Mouse (Mus musculus): Measurements from ENCODE around the gene Aldh1a2. TPM values are rescaled to one million over a fixed set of nuclear protein-coding genes. Genes with fewer than 3 reads are reported as not detected.

Aldh1a2 gene
- polyA plus RNA-seq, 1 experiment, result 0.56 TPM

- Histone ChIP-seq H3K27me3 (ENCODE audit: control insufficient read depth, insufficient read depth, low read length) (peaks cover 29% of the 10 kb centered on the region), H3K36me3 (ENCODE audit: control insufficient read depth, insufficient read depth, low read length) (no peaks in the 10 kb centered on the region), H3K4me1 (ENCODE audit: control insufficient read depth, insufficient read depth, insufficient read length) (peaks cover 16% of the 10 kb centered on the region), H3K4me3 (ENCODE audit: extremely low read depth, insufficient read depth, insufficient read length) (peak overlapping the region; percentile 52; the same call in 1 of the 2 replicates), H3K27ac (ENCODE audit: insufficient read depth, low read length) (no peak overlapping the region)
- no peak for TF ChIP-seq CTCF (IDR thresholded peaks at IDR 0.05; ENCODE audit: extremely low read depth, insufficient read depth, insufficient read length, insufficient replicate concordance)
- no peak for TF ChIP-seq POLR2A (IDR thresholded peaks at IDR 0.05; ENCODE audit: low read depth, low read length)
- 3% methylated on average over 57 of the region's 57 CpGs for WGBS
- DNase-seq (ENCODE audit: low read depth in 1 of 2, low spot score in 2 of 2), result peak in 1 of 2 experiments; percentile 4
Measured at GRCm38 (mm10) chr9:71216036-71216995, 727 bp downstream of the Aldh1a2 start.

- TF ChIP-seq CTCF (IDR thresholded peaks at IDR 0.05; ENCODE audit: extremely low read depth, insufficient read depth, insufficient read length, insufficient replicate concordance), result no peak
- no peak for TF ChIP-seq POLR2A (IDR thresholded peaks at IDR 0.05; ENCODE audit: low read depth, low read length)
- Histone ChIP-seq H3K27me3 (ENCODE audit: control insufficient read depth, insufficient read depth, low read length) (peaks cover 29% of the 10 kb centered on the region), H3K27ac (ENCODE audit: insufficient read depth, low read length) (no peak overlapping the region), H3K36me3 (ENCODE audit: control insufficient read depth, insufficient read depth, low read length) (no peaks in the 10 kb centered on the region), H3K4me3 (ENCODE audit: extremely low read depth, insufficient read depth, insufficient read length) (no peak overlapping the region), H3K4me1 (ENCODE audit: control insufficient read depth, insufficient read depth, insufficient read length) (peaks cover 16% of the 10 kb centered on the region)
- 6% methylated on average over 20 of the region's 20 CpGs for WGBS
- DNase-seq (ENCODE audit: low read depth in 1 of 2, low spot score in 2 of 2), result no peak
Measured at GRCm38 (mm10) chr9:71216996-71217792, 1.6 kb downstream of the Aldh1a2 start.

- Histone ChIP-seq H3K36me3 (ENCODE audit: control insufficient read depth, insufficient read depth, low read length) (no peaks in the 10 kb centered on the region), H3K27ac (ENCODE audit: insufficient read depth, low read length) (no peak overlapping the region), H3K4me1 (ENCODE audit: control insufficient read depth, insufficient read depth, insufficient read length) (peaks cover 16% of the 10 kb centered on the region), H3K4me3 (ENCODE audit: extremely low read depth, insufficient read depth, insufficient read length) (no peak overlapping the region), H3K27me3 (ENCODE audit: control insufficient read depth, insufficient read depth, low read length) (peaks cover 29% of the 10 kb centered on the region)
- no peak for DNase-seq (ENCODE audit: low read depth in 1 of 2, low spot score in 2 of 2)
- WGBS, result 26% methylated on average over 5 of the region's 5 CpGs
- TF ChIP-seq POLR2A (IDR thresholded peaks at IDR 0.05; ENCODE audit: low read depth, low read length), result no peak
- TF ChIP-seq CTCF (IDR thresholded peaks at IDR 0.05; ENCODE audit: extremely low read depth, insufficient read depth, insufficient read length, insufficient replicate concordance), result no peak
Measured at GRCm38 (mm10) chr9:71217793-71218095, 2.2 kb downstream of the Aldh1a2 start.

GRCm38 (mm10) chr9:71219161-71219560, 3.6 kb downstream of the Aldh1a2 start:
- TF ChIP-seq POLR2A (IDR thresholded peaks at IDR 0.05; ENCODE audit: low read depth, low read length) (no peak), CTCF (IDR thresholded peaks at IDR 0.05; ENCODE audit: extremely low read depth, insufficient read depth, insufficient read length, insufficient replicate concordance) (no peak)
- WGBS, result 86% methylated on average over 4 of the region's 4 CpGs

GRCm38 (mm10) chr9:71220401-71220800, 4.8 kb downstream of the Aldh1a2 start:
- H3K4me3 ChIP-seq (ENCODE audit: extremely low read depth, insufficient read depth, insufficient read length), result no peak overlapping the region
- H3K27me3 ChIP-seq (ENCODE audit: control insufficient read depth, insufficient read depth, low read length), result peaks cover 23% of the 10 kb centered on the region
- H3K4me1 ChIP-seq (ENCODE audit: control insufficient read depth, insufficient read depth, insufficient read length), result peaks cover 11% of the 10 kb centered on the region; the same call in 1 of the 2 replicates
- no peaks in the 10 kb centered on the region for H3K36me3 ChIP-seq (ENCODE audit: control insufficient read depth, insufficient read depth, low read length)
- no peak for DNase-seq (ENCODE audit: low read depth in 1 of 2, low spot score in 2 of 2)
- WGBS, result 42% methylated on average over 2 of the region's 2 CpGs
- no peak for TF ChIP-seq CTCF (IDR thresholded peaks at IDR 0.05; ENCODE audit: extremely low read depth, insufficient read depth, insufficient read length, insufficient replicate concordance)
- no peak for TF ChIP-seq POLR2A (IDR thresholded peaks at IDR 0.05; ENCODE audit: low read depth, low read length)
- H3K27ac ChIP-seq (ENCODE audit: insufficient read depth, low read length), result no peak overlapping the region

More at GRCm38 (mm10) chr9:71219161-71219560, 3.6 kb downstream of the Aldh1a2 start:
- peaks cover 30% of the 10 kb centered on the region for H3K27me3 ChIP-seq (ENCODE audit: control insufficient read depth, insufficient read depth, low read length)
- no peak overlapping the region for H3K27ac ChIP-seq (ENCODE audit: insufficient read depth, low read length)
- DNase-seq (ENCODE audit: low read depth in 1 of 2, low spot score in 2 of 2), result no peak
- H3K36me3 ChIP-seq (ENCODE audit: control insufficient read depth, insufficient read depth, low read length), result no peaks in the 10 kb centered on the region
- H3K4me3 ChIP-seq (ENCODE audit: extremely low read depth, insufficient read depth, insufficient read length), result no peak overlapping the region
- peaks cover 14% of the 10 kb centered on the region; the same call in 1 of the 2 replicates for H3K4me1 ChIP-seq (ENCODE audit: control insufficient read depth, insufficient read depth, insufficient read length)

- no peak for DNase-seq (ENCODE audit: low read depth in 1 of 2, low spot score in 2 of 2)
- H3K4me3 ChIP-seq (ENCODE audit: extremely low read depth, insufficient read depth, insufficient read length), result no peak overlapping the region
- H3K27me3 ChIP-seq (ENCODE audit: control insufficient read depth, insufficient read depth, low read length), result peaks cover 3% of the 10 kb centered on the region; the same call in 1 of the 2 replicates
- WGBS, result 66% methylated on average over 10 of the region's 10 CpGs
- no peaks in the 10 kb centered on the region for H3K36me3 ChIP-seq (ENCODE audit: control insufficient read depth, insufficient read depth, low read length)
- H3K4me1 ChIP-seq (ENCODE audit: control insufficient read depth, insufficient read depth, insufficient read length), result no peaks in the 10 kb centered on the region
- no peak overlapping the region for H3K27ac ChIP-seq (ENCODE audit: insufficient read depth, low read length)
- TF ChIP-seq POLR2A (IDR thresholded peaks at IDR 0.05; ENCODE audit: low read depth, low read length) (no peak), CTCF (IDR thresholded peaks at IDR 0.05; ENCODE audit: extremely low read depth, insufficient read depth, insufficient read length, insufficient replicate concordance) (no peak)
Measured at GRCm38 (mm10) chr9:71227226-71227970, 11.8 kb downstream of the Aldh1a2 start.
